Mouse (Mus musculus) bone marrow macrophage, adult 2 months (primary cell): ENCODE results near the gene She. TPM values are rescaled to one million over a fixed set of nuclear protein-coding genes. Genes with fewer than 3 reads are reported as not detected.
"Not testable (repeated sequence)": the region's sequence is repeated elsewhere in the genome, so short reads cannot be mapped to it uniquely, and the experiment has no call there.

Source experiments
- H3K27ac ChIP-seq: 2 replicates; pipeline ENCODE4 v1.5.1; 2012; ENCODE audit warnings: low read depth, low read length; ENCODE audit not compliant: insufficient read depth
- H3K4me1 ChIP-seq: 2 replicates; pipeline ENCODE4 v1.6.1; 2012; ENCODE audit warnings: low read length; ENCODE audit not compliant: control insufficient read depth, insufficient read depth
- H3K4me3 ChIP-seq: 2 replicates; pipeline ENCODE4 v1.5.1; 2012; ENCODE audit warnings: mild to moderate bottlenecking, low read length, moderate library complexity; ENCODE audit not compliant: insufficient read depth
- CTCF ChIP-seq: IDR thresholded peaks from 2 replicates; pipeline ENCODE4 v1.5.1; 2012; ENCODE audit warnings: low read depth, mild to moderate bottlenecking, low read length, moderate library complexity
- POLR2A ChIP-seq: IDR thresholded peaks from 2 replicates; pipeline ENCODE4 v1.6.1; 2012; ENCODE audit warnings: mild to moderate bottlenecking, low read depth, low read length, borderline replicate concordance
- polyA plus RNA-seq: library from polyadenylated mRNA; stranded (reverse); fragments of >200 nt; gene quantifications from 2 replicates; pipeline ENCODE4 v1.2.4, GENCODE M21; 2012; ENCODE audit not compliant: missing spikeins, insufficient read depth, insufficient read length

Gene She
- polyA plus RNA-seq, 1 experiment = not detected

- H3K27ac ChIP-seq = no peak overlapping the region
- H3K4me1 ChIP-seq = peaks cover 41% of the 10 kb centered on the region
- TF ChIP-seq POLR2A (no peak), CTCF (no peak)
- no peak overlapping the region for H3K4me3 ChIP-seq
Observed at GRCm38 (mm10) chr3:89860343-89860742, 29.2 kb downstream of the She start.

GRCm38 (mm10) chr3:89861070-89861469 lies 29.9 kb downstream of the She start:
- H3K27ac ChIP-seq = peak overlapping the region; percentile 67
- peaks cover 42% of the 10 kb centered on the region for H3K4me1 ChIP-seq
- TF ChIP-seq CTCF (no peak), POLR2A (no peak)

GRCm38 (mm10) chr3:89862182-89862761 lies 31.1 kb downstream of the She start:
- TF ChIP-seq CTCF = no peak
- no peak for TF ChIP-seq POLR2A
- H3K4me1 ChIP-seq = peaks cover 42% of the 10 kb centered on the region
- peak overlapping the region; percentile 67 for H3K27ac ChIP-seq
- H3K4me3 ChIP-seq = no peak overlapping the region

More at GRCm38 (mm10) chr3:89861070-89861469, 29.9 kb downstream of the She start:
- H3K4me3 ChIP-seq = no peak overlapping the region

DNA sequence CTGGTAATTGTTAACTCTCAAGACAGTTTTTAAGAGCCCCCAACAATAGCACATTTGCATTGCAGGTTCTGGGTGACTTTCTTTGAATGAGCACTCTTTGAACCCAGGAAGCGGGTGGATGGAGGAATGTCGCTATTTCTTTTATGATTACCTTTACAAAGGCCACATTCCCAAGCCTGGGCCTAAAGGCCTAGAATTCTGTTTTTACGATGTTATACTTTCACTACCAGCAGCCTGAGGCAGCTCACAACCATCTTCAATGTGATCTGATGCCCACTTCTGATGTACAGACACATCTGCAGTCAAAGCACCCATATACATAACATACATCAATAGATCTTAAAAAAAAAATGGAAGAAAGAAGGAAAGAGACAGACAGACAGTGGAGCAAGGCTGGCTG lies 32.1 kb downstream of the She start:
- not testable (repeated sequence) for H3K4me3 ChIP-seq
- Histone ChIP-seq H3K4me1 (peaks cover 42% of the 10 kb centered on the region), H3K27ac (peak overlapping the region; percentile 74)

GRCm38 (mm10) chr3:89863716-89864509 lies 32.7 kb downstream of the She start:
- no peak overlapping the region for H3K4me3 ChIP-seq
- TF ChIP-seq CTCF (no peak), POLR2A (0 out of 2 replicates have a peak, but pooled peaks have one; percentile 57)
- H3K4me1 ChIP-seq = peaks cover 42% of the 10 kb centered on the region
- H3K27ac ChIP-seq = peak overlapping the region; percentile 86

GRCm38 (mm10) chr3:89865020-89865419 lies 33.9 kb downstream of the She start:
- TF ChIP-seq CTCF = no peak; the same call in 1 of the 2 replicates
- no peak for TF ChIP-seq POLR2A
- Histone ChIP-seq H3K27ac (0 out of 2 replicates have a peak overlapping the region, but pooled peaks have one; percentile 1), H3K4me1 (peaks cover 42% of the 10 kb centered on the region), H3K4me3 (no peak overlapping the region)

DNA sequence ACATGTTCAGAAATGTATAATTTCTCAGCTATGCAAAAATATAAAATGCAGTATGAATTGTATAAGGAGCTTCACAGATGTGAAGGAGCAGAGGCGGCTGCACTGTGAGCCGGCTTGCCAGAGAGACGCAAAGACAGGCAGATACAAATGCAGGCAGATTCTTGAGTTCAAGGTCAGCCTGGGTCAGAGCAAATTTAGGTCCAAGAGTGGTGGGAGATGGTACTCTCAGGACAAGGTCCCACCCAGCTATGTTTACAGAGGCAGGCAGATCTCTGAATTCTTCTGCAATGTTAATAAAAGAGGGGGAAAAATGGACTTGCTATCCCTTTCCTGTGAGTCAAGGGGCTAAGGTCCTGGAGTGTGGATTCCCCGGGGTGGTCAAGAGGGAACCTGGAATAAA lies 34.6 kb downstream of the She start:
- Histone ChIP-seq H3K4me3 (no peak overlapping the region), H3K4me1 (peaks cover 35% of the 10 kb centered on the region), H3K27ac (no peak overlapping the region)
- no peak for TF ChIP-seq POLR2A

DNA sequence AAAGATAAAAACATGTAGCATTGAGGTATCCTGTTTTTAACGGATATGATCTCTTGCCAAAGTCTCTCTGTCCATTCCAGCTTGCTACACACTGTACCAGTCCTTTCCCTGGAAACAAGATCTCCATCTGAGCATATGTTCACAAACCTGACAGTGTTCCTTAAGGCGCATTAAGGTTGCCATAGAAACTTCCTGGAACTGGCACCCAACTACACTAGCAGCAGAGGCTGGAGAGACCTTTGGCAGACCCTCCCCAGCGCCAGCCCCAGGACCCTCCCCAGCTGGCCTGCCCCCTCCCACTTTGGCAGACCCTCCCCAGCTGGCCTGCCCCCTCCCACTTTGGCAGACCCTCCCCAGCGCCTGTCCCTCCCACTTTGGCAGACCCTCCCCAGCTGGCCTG lies 36.5 kb downstream of the She start:
- Histone ChIP-seq H3K4me3 (no peak overlapping the region), H3K27ac (no peak overlapping the region), H3K4me1 (peaks cover 20% of the 10 kb centered on the region)
- TF ChIP-seq CTCF (no peak), POLR2A (no peak)

DNA sequence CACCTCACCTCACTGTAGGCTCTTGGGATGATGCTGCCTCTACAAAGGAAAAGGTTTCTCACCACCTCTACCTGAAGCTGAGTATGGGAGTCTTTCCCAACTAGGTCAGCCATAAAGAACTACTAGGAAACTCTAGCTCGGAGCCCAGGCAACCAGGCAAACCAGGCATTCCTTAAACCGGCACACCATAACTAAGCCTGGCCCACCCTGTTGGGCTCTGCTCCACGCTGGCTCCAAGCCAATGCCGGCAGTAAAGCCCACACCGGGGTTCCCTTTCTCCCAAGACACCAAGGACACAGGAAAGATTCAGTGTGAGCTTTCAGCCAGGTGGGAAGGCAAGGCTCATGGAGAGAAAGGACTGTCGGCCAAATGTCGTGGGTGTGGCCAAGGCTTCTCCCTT lies 37.2 kb downstream of the She start:
- H3K27ac ChIP-seq = no peak overlapping the region
- H3K4me3 ChIP-seq = no peak overlapping the region
- H3K4me1 ChIP-seq = peaks cover 18% of the 10 kb centered on the region
- TF ChIP-seq POLR2A (no peak), CTCF (no peak)

DNA sequence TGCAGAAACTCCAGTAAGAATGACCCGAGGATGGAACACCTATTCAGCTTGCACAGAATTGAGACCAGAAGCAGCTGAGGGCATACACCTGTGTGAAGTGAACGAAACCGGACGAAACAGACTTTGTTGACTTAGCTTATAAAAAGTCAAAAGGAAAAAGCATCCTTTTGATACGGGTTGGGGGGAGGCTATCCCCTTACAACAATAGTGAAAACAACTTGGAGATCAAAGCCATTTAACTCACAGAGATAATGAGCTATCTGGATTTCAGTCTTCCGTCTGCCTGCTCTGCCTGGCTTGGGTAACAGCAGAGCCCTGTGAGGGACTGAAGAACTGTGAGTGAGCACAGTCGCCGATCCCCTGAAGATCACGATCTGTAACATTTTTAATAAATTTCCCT lies 37.8 kb downstream of the She start:
- Histone ChIP-seq H3K27ac (no peak overlapping the region), H3K4me1 (peaks cover 14% of the 10 kb centered on the region), H3K4me3 (no peak overlapping the region)
- TF ChIP-seq CTCF = no peak
- TF ChIP-seq POLR2A = no peak
